Mouse (Mus musculus) embryonic facial prominence, embryonic 15.5 days (tissue): ENCODE measurements around the gene Nsg2. TPM values are rescaled to one million over a fixed set of nuclear protein-coding genes. Genes with fewer than 3 reads are reported as not detected.

Experiments used
- ATAC-seq: fragments of 200-750 bp; cut with Nextera tagmentation; 2 replicates; pipeline ENCODE4 v1.8.0; 2017; ENCODE audit warnings: low read depth, moderate TSS enrichment; ENCODE audit not compliant: insufficient number of reproducible peaks, low FRiP score, low TSS enrichment
- H3K27ac ChIP-seq: fragments of 300-500 bp; sonication (generic); replicated peaks from 2 replicates; pipeline ENCODE4 v1.5.1; 2015; ENCODE audit warnings: mild to moderate bottlenecking, inconsistent platforms
- H3K27me3 ChIP-seq: fragments of 300-500 bp; sonication (generic); 2 replicates; pipeline ENCODE4 v1.6.1; 2015; ENCODE audit warnings: inconsistent platforms
- H3K36me3 ChIP-seq: fragments of 300-500 bp; sonication (generic); 2 replicates; pipeline ENCODE4 v1.6.1; 2015; ENCODE audit warnings: mild to moderate bottlenecking, inconsistent platforms
- H3K4me1 ChIP-seq: fragments of 300-500 bp; sonication (generic); 2 replicates; pipeline ENCODE4 v1.6.1; 2015; ENCODE audit warnings: inconsistent platforms
- H3K4me2 ChIP-seq: fragments of 300-500 bp; sonication (generic); replicated peaks from 2 replicates; pipeline ENCODE4 v1.6.1; 2015; ENCODE audit warnings: mild to moderate bottlenecking, inconsistent platforms
- H3K4me3 ChIP-seq: fragments of 300-500 bp; sonication (generic); replicated peaks from 2 replicates; pipeline ENCODE4 v1.5.1; 2015; ENCODE audit warnings: mild to moderate bottlenecking, inconsistent platforms
- H3K9ac ChIP-seq: fragments of 300-500 bp; sonication (generic); 2 replicates; pipeline ENCODE4 v1.6.1; 2015; ENCODE audit warnings: inconsistent platforms
- H3K9me3 ChIP-seq: fragments of 300-500 bp; sonication (generic); replicated peaks from 2 replicates; pipeline ENCODE4 v1.6.1; 2016; ENCODE audit warnings: inconsistent platforms
- WGBS: fragments of 180-500 bp; shearing (Covaris S2); methylation state at CpG from one replicate; pipeline ENCODE4 v1.1.7; 2015; 5-methylcytosine and 5-hydroxymethylcytosine counted together
- polyA plus RNA-seq: library from polyadenylated mRNA; unstranded; fragments of >200 nt; fragmentation: Nextera tagmentation; extraction: Ambion mirVana; gene quantifications from 2 replicates; pipeline ENCODE4 v1.2.1, GENCODE M21; 2015

Nsg2 gene
- polyA plus RNA-seq, 1 experiment from 2014 or later = 7.7 TPM

- Histone ChIP-seq H3K9ac (no peak overlapping the region), H3K4me1 (no peaks in the 10 kb centered on the region), H3K4me3 (no peak overlapping the region), H3K9me3 (no peaks in the 10 kb centered on the region), H3K27me3 (no peaks in the 10 kb centered on the region), H3K27ac (no peak overlapping the region), H3K4me2 (no peak overlapping the region), H3K36me3 (no peaks in the 10 kb centered on the region)
- ATAC-seq = no peak
- WGBS = 18% methylated on average over 2 of the region's 2 CpGs
Measured at GRCm38 (mm10) chr11:32087376-32087775, 87.1 kb downstream of the Nsg2 start.

GRCm38 (mm10) chr11:32087779-32088442 lies 87.6 kb downstream of the Nsg2 start:
- Histone ChIP-seq H3K4me3 (no peak overlapping the region), H3K9me3 (no peaks in the 10 kb centered on the region), H3K4me1 (no peaks in the 10 kb centered on the region), H3K36me3 (no peaks in the 10 kb centered on the region), H3K9ac (no peak overlapping the region), H3K27me3 (no peaks in the 10 kb centered on the region), H3K27ac (no peak overlapping the region), H3K4me2 (no peak overlapping the region)
- no peak for ATAC-seq
- 77% methylated on average over 9 of the region's 9 CpGs for WGBS

- Histone ChIP-seq H3K27me3 (no peaks in the 10 kb centered on the region), H3K36me3 (no peaks in the 10 kb centered on the region), H3K4me3 (no peak overlapping the region), H3K9ac (no peak overlapping the region), H3K4me2 (no peak overlapping the region), H3K4me1 (no peaks in the 10 kb centered on the region), H3K27ac (no peak overlapping the region), H3K9me3 (no peaks in the 10 kb centered on the region)
- ATAC-seq = no peak
- 67% methylated on average over 4 of the region's 4 CpGs for WGBS
Measured at GRCm38 (mm10) chr11:32095793-32096192, 95.5 kb downstream of the Nsg2 start.

- H3K27ac ChIP-seq = no peak overlapping the region
- 85% methylated on average over 6 of the region's 6 CpGs for WGBS
Measured at GRCm38 (mm10) chr11:32096346-32096745, 96.1 kb downstream of the Nsg2 start.

GRCm38 (mm10) chr11:32101059-32101632 lies 100.9 kb downstream of the Nsg2 start:
- no peaks in the 10 kb centered on the region for H3K36me3 ChIP-seq
- no peak overlapping the region for H3K9ac ChIP-seq
- ATAC-seq = no peak
- 38% methylated on average over 3 of the region's 3 CpGs for WGBS
- no peak overlapping the region for H3K27ac ChIP-seq
- no peaks in the 10 kb centered on the region for H3K27me3 ChIP-seq
- no peaks in the 10 kb centered on the region for H3K9me3 ChIP-seq
- H3K4me2 ChIP-seq = no peak overlapping the region
- H3K4me3 ChIP-seq = no peak overlapping the region
- peaks cover 11% of the 10 kb centered on the region for H3K4me1 ChIP-seq

More at GRCm38 (mm10) chr11:32096346-32096745, 96.1 kb downstream of the Nsg2 start:
- no peak for ATAC-seq
- H3K36me3 ChIP-seq = no peaks in the 10 kb centered on the region
- H3K9ac ChIP-seq = no peak overlapping the region
- H3K4me1 ChIP-seq = no peaks in the 10 kb centered on the region
- no peaks in the 10 kb centered on the region for H3K27me3 ChIP-seq
- no peaks in the 10 kb centered on the region for H3K9me3 ChIP-seq
- H3K4me2 ChIP-seq = no peak overlapping the region
- H3K4me3 ChIP-seq = no peak overlapping the region

- no peaks in the 10 kb centered on the region for H3K9me3 ChIP-seq
- WGBS = 12% methylated on average over 12 of the region's 12 CpGs
- H3K4me1 ChIP-seq = peaks cover 14% of the 10 kb centered on the region
- H3K4me2 ChIP-seq = 0 out of 2 replicates have a peak overlapping the region, but pooled peaks have one; percentile 21
- H3K9ac ChIP-seq = no peak overlapping the region
- no peaks in the 10 kb centered on the region for H3K27me3 ChIP-seq
- H3K4me3 ChIP-seq = no peak overlapping the region
- ATAC-seq = no peak
- H3K27ac ChIP-seq = no peak overlapping the region
- H3K36me3 ChIP-seq = no peaks in the 10 kb centered on the region
Measured at GRCm38 (mm10) chr11:32102976-32103375, 102.7 kb downstream of the Nsg2 start.

GRCm38 (mm10) chr11:32104406-32105116 lies 104.3 kb downstream of the Nsg2 start:
- no peak overlapping the region for H3K4me2 ChIP-seq
- 53% methylated on average over 9 of the region's 9 CpGs for WGBS
- H3K27me3 ChIP-seq = no peaks in the 10 kb centered on the region
- H3K36me3 ChIP-seq = no peaks in the 10 kb centered on the region
- no peaks in the 10 kb centered on the region for H3K9me3 ChIP-seq
- H3K27ac ChIP-seq = no peak overlapping the region
- peaks cover 14% of the 10 kb centered on the region for H3K4me1 ChIP-seq
- no peak overlapping the region for H3K4me3 ChIP-seq
- no peak overlapping the region for H3K9ac ChIP-seq
- no peak for ATAC-seq

- H3K27me3 ChIP-seq = no peaks in the 10 kb centered on the region
- H3K4me2 ChIP-seq = no peak overlapping the region
- no peak overlapping the region for H3K27ac ChIP-seq
- no peaks in the 10 kb centered on the region for H3K9me3 ChIP-seq
- no peaks in the 10 kb centered on the region for H3K36me3 ChIP-seq
- H3K4me1 ChIP-seq = peaks cover 14% of the 10 kb centered on the region
- ATAC-seq = peak; percentile 47; the same call in 1 of the 2 replicates
- H3K4me3 ChIP-seq = no peak overlapping the region
- WGBS = 23% methylated on average over 10 of the region's 10 CpGs
- H3K9ac ChIP-seq = no peak overlapping the region
Measured at GRCm38 (mm10) chr11:32105750-32106646, 105.7 kb downstream of the Nsg2 start.

- no peak overlapping the region for H3K4me2 ChIP-seq
- no peak overlapping the region for H3K9ac ChIP-seq
- H3K36me3 ChIP-seq = no peaks in the 10 kb centered on the region
- H3K4me3 ChIP-seq = no peak overlapping the region
- no peak overlapping the region for H3K27ac ChIP-seq
- H3K27me3 ChIP-seq = no peaks in the 10 kb centered on the region
- 81% methylated on average over 4 of the region's 4 CpGs for WGBS
- peaks cover 14% of the 10 kb centered on the region for H3K4me1 ChIP-seq
- ATAC-seq = no peak
- H3K9me3 ChIP-seq = no peaks in the 10 kb centered on the region
Measured at GRCm38 (mm10) chr11:32106647-32106985, 106.4 kb downstream of the Nsg2 start.

- Histone ChIP-seq H3K27ac (no peak overlapping the region), H3K9ac (no peak overlapping the region), H3K36me3 (no peaks in the 10 kb centered on the region), H3K4me3 (no peak overlapping the region), H3K9me3 (no peaks in the 10 kb centered on the region), H3K27me3 (no peaks in the 10 kb centered on the region), H3K4me2 (no peak overlapping the region), H3K4me1 (peaks cover 5% of the 10 kb centered on the region; the same call in 1 of the 2 replicates)
- 66% methylated on average over 8 of the region's 8 CpGs for WGBS
- ATAC-seq = no peak
Measured at GRCm38 (mm10) chr11:32108441-32108840, 108.2 kb downstream of the Nsg2 start.
